Mouse (Mus musculus) embryonic facial prominence, embryonic 13.5 days (tissue): ENCODE data around the gene Fnbp1l. TPM values are rescaled to one million over a fixed set of nuclear protein-coding genes. Genes with fewer than 3 reads are reported as not detected.
A peak's percentile ranks its signal among the peaks of the same experiment; 100 is the strongest.

Experiments
- ATAC-seq: fragments of 200-750 bp; cut with Nextera tagmentation; 2 replicates; pipeline ENCODE4 v1.8.0; 2017; ENCODE audit warnings: low read depth; ENCODE audit not compliant: insufficient number of reproducible peaks, insufficient read depth, low FRiP score, low TSS enrichment
- H3K27ac ChIP-seq: fragments of 300-500 bp; sonication (generic); 2 replicates; pipeline ENCODE4 v1.5.1; 2015; ENCODE audit warnings: moderate library complexity, mild to moderate bottlenecking, inconsistent platforms
- H3K27me3 ChIP-seq: fragments of 300-500 bp; sonication (generic); 2 replicates; pipeline ENCODE4 v1.6.1; 2015; ENCODE audit warnings: mild to moderate bottlenecking, inconsistent platforms
- H3K36me3 ChIP-seq: fragments of 300-500 bp; sonication (generic); 2 replicates; pipeline ENCODE4 v1.6.1; 2015; ENCODE audit warnings: mild to moderate bottlenecking, inconsistent platforms
- H3K4me1 ChIP-seq: fragments of 300-500 bp; sonication (generic); 2 replicates; pipeline ENCODE4 v1.6.1; 2015; ENCODE audit warnings: inconsistent platforms
- H3K4me2 ChIP-seq: fragments of 300-500 bp; sonication (generic); 2 replicates; pipeline ENCODE4 v1.6.1; 2015; ENCODE audit warnings: moderate library complexity, mild to moderate bottlenecking, inconsistent platforms
- H3K4me3 ChIP-seq: fragments of 300-500 bp; sonication (generic); 2 replicates; pipeline ENCODE4 v1.5.1; 2015; ENCODE audit warnings: mild to moderate bottlenecking, inconsistent platforms
- H3K9ac ChIP-seq: fragments of 300-500 bp; sonication (generic); 2 replicates; pipeline ENCODE4 v1.6.1; 2015; ENCODE audit warnings: mild to moderate bottlenecking, inconsistent platforms
- H3K9me3 ChIP-seq: fragments of 300-500 bp; sonication (generic); 2 replicates; pipeline ENCODE4 v1.6.1; 2016; ENCODE audit warnings: inconsistent platforms
- WGBS: fragments of 180-500 bp; shearing (Covaris S2); methylation state at CpG from one replicate; pipeline ENCODE4 v1.1.7; 2015; ENCODE audit warnings: mixed read lengths; 5-methylcytosine and 5-hydroxymethylcytosine counted together
- polyA plus RNA-seq: library from polyadenylated mRNA; unstranded; fragments of >200 nt; fragmentation: Nextera tagmentation; extraction: Ambion mirVana; gene quantifications from 2 replicates; pipeline ENCODE4 v1.2.1, GENCODE M21; 2015

The Fnbp1l gene
- polyA plus RNA-seq, 1 experiment from 2014 or later, result 62.3 TPM

GRCm38 (mm10) chr3:122628956-122629355 lies 9.4 kb upstream of the Fnbp1l start:
- H3K36me3 ChIP-seq, result no peaks in the 10 kb centered on the region
- no peak overlapping the region for H3K4me2 ChIP-seq
- H3K4me3 ChIP-seq, result no peak overlapping the region
- peaks cover 6% of the 10 kb centered on the region; the same call in 1 of the 2 replicates for H3K4me1 ChIP-seq
- WGBS, result 72% methylated on average over 3 of the region's 3 CpGs
- H3K27ac ChIP-seq, result no peak overlapping the region
- H3K9me3 ChIP-seq, result no peaks in the 10 kb centered on the region
- H3K27me3 ChIP-seq, result no peaks in the 10 kb centered on the region
- no peak for ATAC-seq
- H3K9ac ChIP-seq, result no peak overlapping the region

- H3K9me3 ChIP-seq, result no peaks in the 10 kb centered on the region
- H3K36me3 ChIP-seq, result no peaks in the 10 kb centered on the region
- WGBS, result 95% methylated on average over 10 of the region's 10 CpGs
- no peak overlapping the region for H3K27ac ChIP-seq
- H3K9ac ChIP-seq, result no peak overlapping the region
- peaks cover 6% of the 10 kb centered on the region; the same call in 1 of the 2 replicates for H3K4me1 ChIP-seq
- ATAC-seq, result no peak
- no peak overlapping the region for H3K4me3 ChIP-seq
- H3K27me3 ChIP-seq, result no peaks in the 10 kb centered on the region
- H3K4me2 ChIP-seq, result no peak overlapping the region
These were observed 9.0 kb upstream of the Fnbp1l start for GRCm38 (mm10) chr3:122628546-122628945.

- Histone ChIP-seq H3K27me3 (no peaks in the 10 kb centered on the region), H3K4me2 (no peak overlapping the region), H3K27ac (no peak overlapping the region), H3K4me1 (peaks cover 6% of the 10 kb centered on the region; the same call in 1 of the 2 replicates), H3K9me3 (no peaks in the 10 kb centered on the region), H3K9ac (no peak overlapping the region), H3K36me3 (no peaks in the 10 kb centered on the region), H3K4me3 (no peak overlapping the region)
- WGBS, result 81% methylated on average over 6 of the region's 6 CpGs
- no peak for ATAC-seq
These were observed 8.3 kb upstream of the Fnbp1l start for GRCm38 (mm10) chr3:122627846-122628245.

GRCm38 (mm10) chr3:122624591-122624990 lies 5.1 kb upstream of the Fnbp1l start:
- no peaks in the 10 kb centered on the region for H3K27me3 ChIP-seq
- peaks cover 9% of the 10 kb centered on the region for H3K4me1 ChIP-seq
- H3K9ac ChIP-seq, result no peak overlapping the region
- no peaks in the 10 kb centered on the region for H3K36me3 ChIP-seq
- H3K27ac ChIP-seq, result no peak overlapping the region
- H3K4me3 ChIP-seq, result no peak overlapping the region
- H3K9me3 ChIP-seq, result no peaks in the 10 kb centered on the region
- H3K4me2 ChIP-seq, result no peak overlapping the region
- no peak for ATAC-seq
- WGBS, result 51% methylated on average over 6 of the region's 6 CpGs

- Histone ChIP-seq H3K36me3 (no peaks in the 10 kb centered on the region), H3K27ac (peak overlapping the region; percentile 98), H3K4me2 (peak overlapping the region; percentile 87), H3K9ac (peak overlapping the region; percentile 99), H3K27me3 (no peaks in the 10 kb centered on the region), H3K9me3 (no peaks in the 10 kb centered on the region), H3K4me3 (peak overlapping the region; percentile 94), H3K4me1 (peaks cover 24% of the 10 kb centered on the region)
- no peak for ATAC-seq
- 1% methylated on average over 21 of the region's 21 CpGs for WGBS
These were observed 893 bp upstream of the Fnbp1l start for GRCm38 (mm10) chr3:122620285-122620931.

- Histone ChIP-seq H3K27me3 (no peaks in the 10 kb centered on the region), H3K27ac (peak overlapping the region; percentile 98), H3K4me3 (peak overlapping the region; percentile 94), H3K4me1 (peaks cover 24% of the 10 kb centered on the region), H3K9me3 (no peaks in the 10 kb centered on the region), H3K4me2 (peak overlapping the region; percentile 87), H3K36me3 (no peaks in the 10 kb centered on the region), H3K9ac (peak overlapping the region; percentile 99)
- under 1% methylated on average over 20 of the region's 20 CpGs for WGBS
- peak; percentile 66; the same call in 1 of the 2 replicates for ATAC-seq
These were observed 393 bp upstream of the Fnbp1l start for GRCm38 (mm10) chr3:122619931-122620284.

GRCm38 (mm10) chr3:122618402-122618801 lies 1.1 kb downstream of the Fnbp1l start:
- Histone ChIP-seq H3K9ac (peak overlapping the region; percentile 99), H3K4me1 (peaks cover 26% of the 10 kb centered on the region), H3K4me2 (peak overlapping the region; percentile 87), H3K27ac (peak overlapping the region; percentile 98), H3K4me3 (peak overlapping the region; percentile 94), H3K36me3 (no peaks in the 10 kb centered on the region), H3K27me3 (no peaks in the 10 kb centered on the region), H3K9me3 (no peaks in the 10 kb centered on the region)
- under 1% methylated on average over 30 of the region's 30 CpGs for WGBS
- no peak for ATAC-seq

- H3K9me3 ChIP-seq, result no peaks in the 10 kb centered on the region
- H3K27ac ChIP-seq, result no peak overlapping the region
- peak overlapping the region; percentile 99 for H3K9ac ChIP-seq
- no peaks in the 10 kb centered on the region for H3K27me3 ChIP-seq
- H3K36me3 ChIP-seq, result no peaks in the 10 kb centered on the region
- WGBS, result 36% methylated on average over 9 of the region's 9 CpGs
- peak overlapping the region; percentile 87 for H3K4me2 ChIP-seq
- H3K4me3 ChIP-seq, result peak overlapping the region; percentile 94
- H3K4me1 ChIP-seq, result peaks cover 32% of the 10 kb centered on the region
- no peak for ATAC-seq
These were observed 1.7 kb downstream of the Fnbp1l start for GRCm38 (mm10) chr3:122617613-122618340.

- no peaks in the 10 kb centered on the region for H3K36me3 ChIP-seq
- no peak for ATAC-seq
- WGBS, result 56% methylated on average over 6 of the region's 6 CpGs
These were observed 7.0 kb downstream of the Fnbp1l start for GRCm38 (mm10) chr3:122612537-122612936.

GRCm38 (mm10) chr3:122611761-122612160 lies 7.8 kb downstream of the Fnbp1l start:
- H3K4me3 ChIP-seq, result no peak overlapping the region
- H3K27me3 ChIP-seq, result no peaks in the 10 kb centered on the region
- no peak overlapping the region for H3K27ac ChIP-seq
- H3K9me3 ChIP-seq, result no peaks in the 10 kb centered on the region
- H3K4me1 ChIP-seq, result peaks cover 20% of the 10 kb centered on the region
- no peak for ATAC-seq
- H3K9ac ChIP-seq, result no peak overlapping the region
- no peak overlapping the region for H3K4me2 ChIP-seq
- WGBS, result 80% methylated on average over 5 of the region's 5 CpGs
- no peaks in the 10 kb centered on the region for H3K36me3 ChIP-seq

More at GRCm38 (mm10) chr3:122612537-122612936, 7.0 kb downstream of the Fnbp1l start:
- H3K9ac ChIP-seq, result no peak overlapping the region
- H3K4me3 ChIP-seq, result no peak overlapping the region
- H3K27me3 ChIP-seq, result no peaks in the 10 kb centered on the region
- peaks cover 27% of the 10 kb centered on the region for H3K4me1 ChIP-seq
- H3K4me2 ChIP-seq, result no peak overlapping the region
- no peak overlapping the region for H3K27ac ChIP-seq
- H3K9me3 ChIP-seq, result no peaks in the 10 kb centered on the region

- Histone ChIP-seq H3K4me3 (no peak overlapping the region), H3K9ac (no peak overlapping the region), H3K9me3 (no peaks in the 10 kb centered on the region), H3K4me2 (no peak overlapping the region), H3K27ac (no peak overlapping the region), H3K4me1 (peaks cover 14% of the 10 kb centered on the region), H3K36me3 (peaks cover 4% of the 10 kb centered on the region; the same call in 1 of the 2 replicates), H3K27me3 (no peaks in the 10 kb centered on the region)
- WGBS, result 84% methylated on average over 10 of the region's 10 CpGs
- no peak for ATAC-seq
These were observed 13.3 kb downstream of the Fnbp1l start for GRCm38 (mm10) chr3:122606105-122606801.
